Mouse (Mus musculus): ENCODE results near the gene Adgrb3. TPM values are rescaled to one million over a fixed set of nuclear protein-coding genes. Genes with fewer than 3 reads are reported as not detected.

Adgrb3 gene
- polyA plus RNA-seq, 1 experiment from 2014 or later: 62.0 TPM

DNA sequence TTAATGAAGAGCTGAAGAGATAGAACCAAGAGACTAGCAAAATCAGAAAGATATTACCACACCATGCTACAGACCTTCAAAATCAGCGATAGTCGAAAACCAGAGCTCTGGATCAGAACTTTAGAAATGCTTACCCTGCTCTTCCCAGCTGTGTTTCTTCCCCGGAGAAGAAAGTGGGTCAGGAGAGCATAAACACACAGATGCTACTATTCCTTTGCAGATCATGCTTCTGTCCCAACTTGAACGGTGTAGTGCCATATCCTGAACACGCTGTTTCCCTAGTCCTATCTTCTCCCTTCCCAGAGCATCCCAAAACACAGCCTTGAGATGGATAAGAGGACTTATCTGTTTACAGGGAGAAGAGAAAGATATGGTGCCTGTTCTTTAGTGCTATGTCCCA is 662.4 kb downstream of the Adgrb3 start:
- DNase-seq (ENCODE audit: low spot score): no peak
- no peaks in the 10 kb centered on the region for H3K36me3 ChIP-seq (replicated peaks; ENCODE audit: control insufficient read depth, insufficient read depth)
- no peak overlapping the region for H3K4me2 ChIP-seq (replicated peaks)
- H3K27me3 ChIP-seq (ENCODE audit: control insufficient read depth, insufficient read depth, low read length): no peaks in the 10 kb centered on the region
- H3K9me3 ChIP-seq (ENCODE audit: control insufficient read depth, low read length): no peaks in the 10 kb centered on the region
- H3K4me1 ChIP-seq (replicated peaks; ENCODE audit: control insufficient read depth, insufficient read depth, low read length): peaks cover 10% of the 10 kb centered on the region; the same call in 1 of the 2 replicates
- no peak overlapping the region for H3K9ac ChIP-seq
- H3K4me3 ChIP-seq (replicated peaks; ENCODE audit: low read length): no peak overlapping the region
- ATAC-seq (ENCODE audit: low FRiP score): no peak
- H3K27ac ChIP-seq: no peak overlapping the region
- WGBS: 90% methylated on average over 5 of the region's 5 CpGs

DNA sequence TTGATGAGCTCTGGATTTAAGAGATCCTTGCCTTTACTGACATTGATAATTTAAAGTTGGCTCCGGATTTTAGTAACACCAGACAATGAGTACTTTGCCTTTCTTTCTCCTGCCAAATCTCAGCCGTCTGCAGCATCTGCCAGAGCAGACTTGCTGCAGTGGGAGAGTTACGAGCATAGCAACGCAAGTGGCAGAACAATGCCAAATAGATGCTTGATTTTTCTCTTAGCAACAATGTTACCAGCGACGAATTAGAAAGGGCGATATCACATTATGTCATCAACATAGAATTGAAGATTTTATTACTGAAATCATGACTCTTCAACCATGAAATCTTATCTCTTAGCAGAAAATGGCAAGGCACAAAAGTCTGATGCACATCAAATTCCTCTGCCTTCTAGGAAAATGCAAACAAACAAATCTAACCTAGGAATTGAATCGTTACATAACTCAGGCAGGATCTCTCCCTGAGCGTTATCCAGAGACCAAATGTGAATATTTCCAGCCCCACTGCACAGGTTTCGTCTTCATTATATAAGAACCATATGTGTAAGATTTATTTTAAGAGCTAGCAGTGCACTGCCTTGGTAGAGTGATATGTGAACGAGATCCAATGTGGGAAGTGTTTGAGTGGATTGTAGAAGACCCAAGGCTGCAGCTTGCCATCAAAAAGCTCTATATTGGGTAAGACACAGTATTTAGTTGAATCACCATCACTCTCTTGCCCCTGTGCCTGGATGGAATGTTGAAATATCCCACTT is 663.3 kb downstream of the Adgrb3 start:
- H3K27me3 ChIP-seq (ENCODE audit: control insufficient read depth, insufficient read depth, low read length): no peaks in the 10 kb centered on the region
- peak; percentile 69; the same call in 1 of the 2 replicates for ATAC-seq (ENCODE audit: low FRiP score)
- no peak overlapping the region for H3K4me3 ChIP-seq (replicated peaks; ENCODE audit: low read length)
- DNase-seq (ENCODE audit: low spot score): peak; percentile 62
- peaks cover 10% of the 10 kb centered on the region; the same call in 1 of the 2 replicates for H3K4me1 ChIP-seq (replicated peaks; ENCODE audit: control insufficient read depth, insufficient read depth, low read length)
- no peaks in the 10 kb centered on the region for H3K9me3 ChIP-seq (ENCODE audit: control insufficient read depth, low read length)
- H3K4me2 ChIP-seq (replicated peaks): peak overlapping the region; percentile 13; the same call in 1 of the 2 replicates
- WGBS: 36% methylated on average over 11 of the region's 11 CpGs
- peak overlapping the region; percentile 73 for H3K27ac ChIP-seq
- no peak overlapping the region for H3K9ac ChIP-seq
- no peaks in the 10 kb centered on the region for H3K36me3 ChIP-seq (replicated peaks; ENCODE audit: control insufficient read depth, insufficient read depth)

DNA sequence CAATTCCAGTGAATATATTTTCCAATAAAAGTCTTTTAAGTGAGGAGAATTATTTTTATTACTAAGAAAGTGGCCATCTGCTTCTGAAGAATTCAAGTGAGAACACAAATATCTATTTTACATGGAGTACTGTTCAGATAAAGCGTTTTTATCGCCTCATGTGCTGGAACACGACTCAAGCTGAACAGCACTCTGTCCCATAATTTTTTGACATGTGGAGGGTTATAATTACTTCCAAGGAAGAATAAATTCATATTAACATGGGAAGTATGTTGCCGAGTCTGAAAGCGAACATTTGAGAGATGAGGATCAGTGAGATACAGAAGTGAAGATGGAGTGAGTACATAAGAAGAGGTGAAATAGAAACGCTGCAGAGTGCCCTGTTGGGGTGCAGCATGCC is 665.9 kb downstream of the Adgrb3 start:
- Histone ChIP-seq H3K4me2 (replicated peaks) (no peak overlapping the region), H3K27me3 (ENCODE audit: control insufficient read depth, insufficient read depth, low read length) (no peaks in the 10 kb centered on the region), H3K36me3 (replicated peaks; ENCODE audit: control insufficient read depth, insufficient read depth) (no peaks in the 10 kb centered on the region), H3K9ac (no peak overlapping the region), H3K27ac (no peak overlapping the region), H3K4me3 (replicated peaks; ENCODE audit: low read length) (no peak overlapping the region), H3K4me1 (replicated peaks; ENCODE audit: control insufficient read depth, insufficient read depth, low read length) (peaks cover 10% of the 10 kb centered on the region; the same call in 1 of the 2 replicates), H3K9me3 (ENCODE audit: control insufficient read depth, low read length) (no peaks in the 10 kb centered on the region)
- no peak for ATAC-seq (ENCODE audit: low FRiP score)
- 86% methylated on average over 6 of the region's 6 CpGs for WGBS
- DNase-seq (ENCODE audit: low spot score): no peak

- H3K27ac ChIP-seq: no peak overlapping the region
- no peak for ATAC-seq (ENCODE audit: low FRiP score)
- H3K36me3 ChIP-seq (replicated peaks; ENCODE audit: control insufficient read depth, insufficient read depth): no peaks in the 10 kb centered on the region
- DNase-seq (ENCODE audit: low spot score): no peak
- no peak overlapping the region for H3K4me3 ChIP-seq (replicated peaks; ENCODE audit: low read length)
- no peak overlapping the region for H3K9ac ChIP-seq
- H3K4me1 ChIP-seq (replicated peaks; ENCODE audit: control insufficient read depth, insufficient read depth, low read length): no peaks in the 10 kb centered on the region
- no peak overlapping the region for H3K4me2 ChIP-seq (replicated peaks)
- H3K9me3 ChIP-seq (ENCODE audit: control insufficient read depth, low read length): no peaks in the 10 kb centered on the region
- 78% methylated on average over 3 of the region's 3 CpGs for WGBS
- H3K27me3 ChIP-seq (ENCODE audit: control insufficient read depth, insufficient read depth, low read length): no peaks in the 10 kb centered on the region
Observed at GRCm38 (mm10) chr1:25146206-25146605, 683.3 kb downstream of the Adgrb3 start.

GRCm38 (mm10) chr1:25132150-25132824 is 697.2 kb downstream of the Adgrb3 start:
- Histone ChIP-seq H3K4me1 (replicated peaks; ENCODE audit: control insufficient read depth, insufficient read depth, low read length) (no peaks in the 10 kb centered on the region), H3K27ac (0 out of 2 replicates have a peak overlapping the region, but pooled peaks have one; percentile 41), H3K36me3 (replicated peaks; ENCODE audit: control insufficient read depth, insufficient read depth) (no peaks in the 10 kb centered on the region), H3K4me3 (replicated peaks; ENCODE audit: low read length) (no peak overlapping the region), H3K4me2 (replicated peaks) (no peak overlapping the region), H3K27me3 (ENCODE audit: control insufficient read depth, insufficient read depth, low read length) (no peaks in the 10 kb centered on the region), H3K9me3 (ENCODE audit: control insufficient read depth, low read length) (no peaks in the 10 kb centered on the region), H3K9ac (no peak overlapping the region)
- WGBS: 62% methylated on average over 4 of the region's 4 CpGs
- ATAC-seq (ENCODE audit: low FRiP score) (no peak), DNase-seq (ENCODE audit: low spot score) (no peak)

DNA sequence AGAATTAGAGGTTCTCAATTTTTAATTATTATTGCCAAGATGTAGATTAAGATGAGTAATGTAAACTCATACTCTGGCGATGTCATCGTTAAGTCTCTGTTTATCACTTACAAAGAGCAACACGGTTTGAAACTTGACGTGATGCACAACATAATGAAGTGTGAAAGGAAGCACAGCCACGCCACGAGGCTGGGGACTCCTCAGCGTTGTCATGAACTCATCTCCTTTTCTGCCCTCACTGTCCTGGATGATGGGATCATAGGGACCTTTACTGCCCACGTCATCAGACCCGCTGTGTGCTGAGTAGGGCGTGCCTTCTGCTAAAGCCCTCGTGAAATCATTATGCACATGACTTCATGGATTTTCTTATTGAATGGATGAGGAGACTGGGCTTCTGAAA is 714.0 kb downstream of the Adgrb3 start:
- Histone ChIP-seq H3K36me3 (replicated peaks; ENCODE audit: control insufficient read depth, insufficient read depth) (peaks cover 9% of the 10 kb centered on the region), H3K9me3 (ENCODE audit: control insufficient read depth, low read length) (no peaks in the 10 kb centered on the region), H3K27ac (no peak overlapping the region), H3K4me2 (replicated peaks) (no peak overlapping the region), H3K4me1 (replicated peaks; ENCODE audit: control insufficient read depth, insufficient read depth, low read length) (no peaks in the 10 kb centered on the region), H3K9ac (no peak overlapping the region), H3K4me3 (replicated peaks; ENCODE audit: low read length) (no peak overlapping the region), H3K27me3 (ENCODE audit: control insufficient read depth, insufficient read depth, low read length) (no peaks in the 10 kb centered on the region)
- DNase-seq (ENCODE audit: low spot score) (no peak), ATAC-seq (ENCODE audit: low FRiP score) (no peak)
- 81% methylated on average over 11 of the region's 11 CpGs for WGBS

DNA sequence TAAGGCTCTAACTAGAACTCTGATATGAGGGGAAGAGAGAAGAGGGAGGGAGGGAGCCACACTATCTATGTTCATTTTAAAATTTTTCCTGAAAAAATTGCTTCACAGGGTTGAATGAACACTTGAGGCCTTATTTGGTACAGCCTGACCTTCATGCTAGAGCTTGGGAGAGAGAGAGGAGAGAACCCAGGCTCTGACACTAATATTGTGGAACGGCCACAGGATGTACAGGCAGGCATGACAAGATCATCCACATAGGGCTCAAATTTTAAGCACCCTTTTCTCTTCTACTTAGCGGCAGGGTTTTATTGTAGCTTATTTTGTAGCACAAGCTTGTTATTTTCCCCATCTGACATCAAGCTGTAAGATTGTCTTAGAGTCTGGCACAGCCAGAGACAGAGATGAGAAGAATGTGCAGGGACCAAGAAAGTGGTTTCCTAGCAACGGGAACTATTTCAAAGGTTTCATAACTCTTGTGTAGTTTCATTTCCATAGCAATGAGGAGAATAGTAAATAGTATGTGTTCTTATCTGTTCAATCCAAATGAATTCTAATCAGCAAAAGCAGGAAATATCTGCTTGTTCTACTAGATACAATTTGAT is 721.9 kb downstream of the Adgrb3 start:
- ATAC-seq (ENCODE audit: low FRiP score): 0 out of 2 replicates have a peak, but pooled peaks have one; percentile 60
- Histone ChIP-seq H3K4me1 (replicated peaks; ENCODE audit: control insufficient read depth, insufficient read depth, low read length) (peaks cover 7% of the 10 kb centered on the region), H3K4me2 (replicated peaks) (no peak overlapping the region), H3K27ac (peak overlapping the region; percentile 69), H3K4me3 (replicated peaks; ENCODE audit: low read length) (no peak overlapping the region), H3K36me3 (replicated peaks; ENCODE audit: control insufficient read depth, insufficient read depth) (peaks cover 11% of the 10 kb centered on the region), H3K9ac (no peak overlapping the region), H3K9me3 (ENCODE audit: control insufficient read depth, low read length) (no peaks in the 10 kb centered on the region), H3K27me3 (ENCODE audit: control insufficient read depth, insufficient read depth, low read length) (no peaks in the 10 kb centered on the region)
- DNase-seq (ENCODE audit: low spot score): peak; percentile 43
- 42% methylated on average over 3 of the region's 3 CpGs for WGBS

GRCm38 (mm10) chr1:25106679-25107078 is 722.8 kb downstream of the Adgrb3 start:
- Histone ChIP-seq H3K27ac (no peak overlapping the region), H3K9me3 (ENCODE audit: control insufficient read depth, low read length) (no peaks in the 10 kb centered on the region), H3K4me2 (replicated peaks) (no peak overlapping the region), H3K4me3 (replicated peaks; ENCODE audit: low read length) (no peak overlapping the region), H3K27me3 (ENCODE audit: control insufficient read depth, insufficient read depth, low read length) (no peaks in the 10 kb centered on the region), H3K9ac (no peak overlapping the region), H3K36me3 (replicated peaks; ENCODE audit: control insufficient read depth, insufficient read depth) (peaks cover 11% of the 10 kb centered on the region), H3K4me1 (replicated peaks; ENCODE audit: control insufficient read depth, insufficient read depth, low read length) (peaks cover 7% of the 10 kb centered on the region)
- no peak for ATAC-seq (ENCODE audit: low FRiP score)
- no peak for DNase-seq (ENCODE audit: low spot score)
- 71% methylated on average over 6 of the region's 6 CpGs for WGBS

DNA sequence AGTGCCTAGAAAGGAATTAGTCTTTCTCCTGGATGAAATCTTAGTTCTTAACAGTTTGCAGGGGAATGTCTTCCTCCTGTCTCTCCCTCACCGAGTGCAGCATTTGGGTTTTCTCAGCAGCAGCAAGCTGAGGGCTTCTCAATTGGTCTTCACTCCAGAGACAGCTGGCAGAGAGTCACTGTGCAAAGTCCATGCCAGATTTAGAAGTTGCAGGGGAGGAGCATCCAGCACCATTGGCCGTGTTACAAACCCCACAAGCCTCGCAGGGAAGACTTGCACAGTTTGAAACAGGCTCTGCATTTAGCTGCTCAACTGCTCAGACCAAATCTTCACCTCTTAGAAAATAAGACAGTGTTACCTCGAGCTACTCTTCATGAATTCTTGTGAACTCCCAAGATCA is 724.1 kb downstream of the Adgrb3 start:
- 58% methylated on average over 4 of the region's 4 CpGs for WGBS
- no peak overlapping the region for H3K27ac ChIP-seq
- H3K4me3 ChIP-seq (replicated peaks; ENCODE audit: low read length): no peak overlapping the region
- H3K9ac ChIP-seq: no peak overlapping the region
- DNase-seq (ENCODE audit: low spot score) (peak; percentile 55), ATAC-seq (ENCODE audit: low FRiP score) (no peak; the same call in 1 of the 2 replicates)
- peaks cover 7% of the 10 kb centered on the region; the same call in 1 of the 2 replicates for H3K36me3 ChIP-seq (replicated peaks; ENCODE audit: control insufficient read depth, insufficient read depth)
- peaks cover 7% of the 10 kb centered on the region for H3K4me1 ChIP-seq (replicated peaks; ENCODE audit: control insufficient read depth, insufficient read depth, low read length)
- H3K27me3 ChIP-seq (ENCODE audit: control insufficient read depth, insufficient read depth, low read length): no peaks in the 10 kb centered on the region
- H3K9me3 ChIP-seq (ENCODE audit: control insufficient read depth, low read length): no peaks in the 10 kb centered on the region
- no peak overlapping the region for H3K4me2 ChIP-seq (replicated peaks)
